Mouse (Mus musculus): ENCODE data around the gene Itga3.

The Itga3 gene

DNA sequence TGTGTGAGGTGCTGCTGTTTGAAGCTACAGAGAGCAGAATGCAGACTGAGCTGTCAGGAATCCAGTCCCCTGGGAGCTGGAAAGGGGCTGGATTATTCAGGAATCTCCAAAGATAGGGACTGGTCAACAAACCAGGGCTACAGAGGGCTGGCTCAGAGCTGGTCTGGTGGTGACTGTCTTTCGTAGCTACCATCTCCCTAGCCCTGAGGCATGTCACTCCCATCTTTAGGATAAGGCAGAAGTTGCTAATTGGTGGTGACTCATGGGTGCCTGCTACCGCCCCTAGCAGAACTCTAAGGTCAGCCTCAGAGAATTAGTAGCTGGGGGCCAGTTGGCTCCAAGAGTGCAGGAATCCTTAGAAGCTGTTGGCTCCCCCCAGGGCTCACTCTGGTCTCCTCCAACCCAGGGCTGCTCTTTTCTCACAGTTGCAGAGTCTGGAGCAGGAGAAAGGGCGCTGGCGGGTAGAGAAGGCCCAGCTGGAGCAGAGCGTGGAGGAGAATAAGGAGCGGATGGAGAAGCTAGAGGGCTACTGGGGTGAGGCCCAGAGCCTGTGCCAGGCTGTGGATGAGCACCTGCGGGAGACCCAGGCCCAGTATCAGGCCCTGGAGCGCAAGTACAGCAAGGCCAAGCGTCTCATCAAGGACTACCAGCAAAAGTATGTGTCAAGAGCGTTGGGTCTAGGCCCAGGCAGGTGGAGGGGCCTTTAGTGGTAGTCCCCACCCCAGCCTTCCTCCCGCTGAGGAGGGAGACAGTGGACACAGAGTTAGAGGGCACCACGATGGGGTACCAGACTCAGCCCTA is 72.3 kb downstream of the Itga3 start:
- DNase-seq (ENCODE audit: low spot score) = no peak

- DNase-seq (ENCODE audit: low spot score) = no peak
Observed at GRCm38 (mm10) chr11:95002705-95003104, 73.9 kb downstream of the Itga3 start.

DNA sequence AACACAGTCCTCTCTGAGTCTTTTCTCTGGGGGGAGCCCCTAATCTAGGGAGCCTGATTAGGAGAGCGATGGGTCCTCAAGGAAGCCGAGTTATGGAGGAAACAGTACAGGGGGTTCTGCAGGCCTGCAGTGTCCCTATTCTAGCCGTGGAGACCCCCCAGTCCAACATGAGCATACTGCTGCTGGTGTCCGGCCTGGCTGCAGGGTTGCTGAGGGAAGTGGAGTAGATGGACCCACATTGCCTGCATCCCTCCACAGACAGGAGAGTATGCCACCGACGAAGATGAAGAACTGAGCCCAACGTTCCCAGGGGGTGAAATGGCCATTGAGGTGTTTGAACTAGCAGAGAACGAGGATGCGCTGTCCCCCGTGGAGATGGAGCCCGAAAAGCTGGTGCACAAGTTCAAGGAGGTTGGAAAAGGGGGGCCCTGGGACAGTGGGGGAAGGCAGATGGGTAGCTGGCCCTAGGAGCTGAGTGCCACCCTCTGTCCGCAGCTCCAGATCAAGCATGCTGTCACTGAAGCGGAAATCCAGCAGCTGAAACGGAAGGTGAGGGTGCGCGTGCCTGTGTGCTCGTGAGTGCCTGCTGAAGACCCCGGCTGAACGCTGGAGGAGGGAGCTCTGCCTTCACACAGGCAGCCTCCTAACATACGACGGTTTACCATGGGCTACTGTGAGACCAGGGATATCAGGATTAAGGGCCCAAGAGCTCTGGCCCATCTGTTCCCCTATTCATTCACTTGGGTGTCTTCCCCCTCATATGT is 74.8 kb downstream of the Itga3 start:
- no peak for DNase-seq (ENCODE audit: low spot score)

DNA sequence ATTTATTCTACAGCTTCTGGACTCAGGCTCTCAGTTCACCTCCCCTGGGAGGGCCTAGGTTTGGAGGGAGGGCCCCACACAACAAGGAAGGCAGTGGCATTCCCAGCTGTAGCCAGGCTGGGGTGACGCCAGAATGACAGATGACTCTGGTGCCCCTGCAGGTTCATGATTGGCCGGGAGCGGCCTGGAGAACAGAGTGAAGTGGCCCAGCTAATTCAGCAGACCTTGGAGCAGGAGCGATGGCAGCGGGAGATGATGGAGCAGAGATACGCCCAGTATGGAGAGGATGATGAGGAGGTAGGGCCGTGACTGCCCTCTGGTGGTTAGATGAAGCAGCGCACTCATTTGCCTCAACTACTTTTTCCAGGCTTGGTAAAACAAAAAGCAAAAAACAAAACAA is 75.5 kb downstream of the Itga3 start:
- DNase-seq (ENCODE audit: low spot score) = peak; percentile 50

DNA sequence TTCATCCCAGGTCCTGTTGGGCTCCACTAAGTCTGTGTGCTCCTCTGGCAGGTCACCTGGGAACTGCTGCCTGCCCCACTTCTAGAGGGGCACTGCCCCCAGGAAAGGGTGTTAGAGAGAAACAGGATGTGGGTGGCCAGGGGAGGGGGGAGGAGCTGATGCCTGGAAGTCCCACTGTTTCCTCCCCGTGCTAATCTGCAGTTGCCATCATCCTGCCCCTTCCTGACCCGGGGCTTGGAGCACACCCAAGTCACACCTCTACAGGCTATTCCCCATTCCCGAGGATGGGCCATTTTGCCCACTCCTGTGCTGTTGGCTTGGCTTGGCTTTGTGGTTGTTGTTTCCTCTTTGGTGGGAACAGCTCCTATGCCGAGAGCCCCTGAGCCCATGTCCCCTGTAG is 76.1 kb downstream of the Itga3 start:
- peak; percentile 57 for DNase-seq (ENCODE audit: low spot score)

- no peak for DNase-seq (ENCODE audit: low spot score)
Observed at GRCm38 (mm10) chr11:95000128-95000527, 76.5 kb downstream of the Itga3 start.

DNA sequence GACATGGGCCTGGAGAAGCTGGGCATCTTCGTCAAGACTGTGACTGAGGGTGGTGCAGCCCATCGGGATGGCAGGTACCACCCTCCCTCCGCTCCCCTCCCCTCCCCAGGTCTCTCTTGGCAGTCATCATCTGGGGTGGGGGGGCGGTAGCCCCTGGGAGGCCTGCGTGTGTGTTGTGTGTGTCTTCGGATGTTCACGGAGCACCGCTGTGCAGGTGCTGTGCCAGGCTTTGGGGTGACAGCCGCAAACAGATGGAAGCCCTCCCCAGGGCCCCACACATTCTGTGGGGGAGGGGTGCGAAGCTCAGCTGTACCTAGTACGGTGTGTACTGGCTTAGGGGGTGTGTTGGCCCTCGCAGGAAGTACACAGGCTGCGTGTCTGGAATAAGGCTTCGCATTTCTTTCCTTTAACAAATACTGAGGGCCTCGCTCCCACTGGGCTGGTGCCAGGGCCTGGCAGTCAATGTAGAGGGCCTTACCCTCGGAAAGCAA is 78.5 kb downstream of the Itga3 start:
- DNase-seq (ENCODE audit: low spot score) = peak; percentile 76

GRCm38 (mm10) chr11:94997596-94997995 is 79.0 kb downstream of the Itga3 start:
- no peak for DNase-seq (ENCODE audit: low spot score)

DNA sequence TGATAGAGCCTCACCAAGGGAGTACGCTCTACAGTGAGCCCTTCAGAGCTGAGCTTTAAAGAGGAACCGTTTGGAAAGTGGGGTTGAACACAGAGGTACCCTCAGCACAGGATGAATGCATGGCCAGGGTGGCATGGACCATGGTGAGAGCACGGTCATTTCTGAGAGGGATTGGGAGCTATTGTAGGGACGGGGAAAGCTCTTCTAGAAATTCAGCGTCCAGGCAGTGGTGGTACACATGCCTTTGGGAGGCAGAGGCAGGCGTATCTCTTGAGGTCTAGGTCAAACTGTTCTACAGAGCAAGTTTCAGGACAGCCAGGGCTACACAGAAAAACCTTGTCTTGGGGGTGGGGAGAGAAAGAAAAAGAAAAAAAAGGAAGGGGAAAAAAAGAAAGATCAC is 79.6 kb downstream of the Itga3 start:
- DNase-seq (ENCODE audit: low spot score) = no peak

DNA sequence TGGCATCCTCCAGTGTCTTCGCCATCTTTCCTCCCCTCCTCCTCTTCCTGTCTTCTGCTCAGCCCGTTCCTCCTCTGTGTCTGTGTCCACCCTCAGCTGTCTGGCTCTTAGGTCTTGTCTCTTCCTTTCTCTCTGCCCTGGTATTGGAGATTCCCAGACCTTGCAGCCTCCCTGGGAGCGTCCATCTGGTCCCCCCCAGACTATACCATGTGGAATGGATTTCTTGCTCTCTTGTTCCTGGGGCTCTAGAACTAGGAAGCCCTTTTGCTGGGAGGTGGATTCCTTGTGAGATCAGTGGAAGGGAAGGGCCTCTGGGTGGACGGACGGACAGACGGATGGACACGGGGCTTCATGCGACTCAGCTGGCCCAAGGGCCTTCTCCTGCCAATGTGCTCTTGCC is 80.5 kb downstream of the Itga3 start:
- no peak for DNase-seq (ENCODE audit: low spot score)

GRCm38 (mm10) chr11:94994947-94995772 is 81.4 kb downstream of the Itga3 start:
- no peak for DNase-seq (ENCODE audit: low spot score)

Measured in T-cell, adult 2 months (primary cell).